Mouse (Mus musculus): ENCODE results near the gene Gm17660.

GRCm38 (mm10) chr5:104073602-104074001 is 3.8 kb downstream of the Gm17660 start:
- TF ChIP-seq CTCF (IDR thresholded peaks at IDR 0.05) (no peak), EP300 (IDR thresholded peaks at IDR 0.05) (no peak)
